Mouse (Mus musculus) neural tube, embryonic 11.5 days (tissue): Measurements from ENCODE around the gene 4930402H24Rik. TPM values are rescaled to one million over a fixed set of nuclear protein-coding genes. Genes with fewer than 3 reads are reported as not detected.

Experiments used
- ATAC-seq: fragments of 200-750 bp; cut with Nextera tagmentation; 2 replicates; pipeline ENCODE4 v1.8.0; 2017; ENCODE audit warnings: moderate number of reproducible peaks, mild to moderate bottlenecking, moderate TSS enrichment, moderate library complexity; ENCODE audit not compliant: insufficient read depth, low FRiP score, low TSS enrichment
- DNase-seq: peaks from one replicate; pipeline ENCODE4 v3.0.0-alpha.2; 2015; ENCODE audit warnings: low spot score
- H3K27ac ChIP-seq: fragments of 300-500 bp; sonication (generic); 2 replicates; pipeline ENCODE4 v1.5.1; 2014; ENCODE audit warnings: low read depth, mild to moderate bottlenecking, low read length
- H3K27me3 ChIP-seq: fragments of 300-500 bp; sonication (generic); 2 replicates; pipeline ENCODE4 v1.6.1; 2014; ENCODE audit warnings: mild to moderate bottlenecking, low read length, mixed read lengths; ENCODE audit not compliant: control insufficient read depth, insufficient read depth
- H3K36me3 ChIP-seq: fragments of 300-500 bp; sonication (generic); 2 replicates; pipeline ENCODE4 v1.6.1; 2014; ENCODE audit warnings: mild to moderate bottlenecking, low read length, moderate library complexity, mixed read lengths; ENCODE audit not compliant: control insufficient read depth, insufficient read depth
- H3K4me1 ChIP-seq: fragments of 300-500 bp; sonication (generic); 2 replicates; pipeline ENCODE4 v1.6.1; 2014; ENCODE audit warnings: low read length, mixed read lengths; ENCODE audit not compliant: control insufficient read depth, insufficient read depth
- H3K4me2 ChIP-seq: fragments of 300-500 bp; sonication (generic); 2 replicates; pipeline ENCODE4 v1.6.1; 2014; ENCODE audit warnings: low read depth, mild to moderate bottlenecking, moderate library complexity
- H3K4me3 ChIP-seq: fragments of 300-500 bp; sonication (generic); 2 replicates; pipeline ENCODE4 v1.5.1; 2014; ENCODE audit warnings: low read depth, low read length
- H3K9ac ChIP-seq: fragments of 300-500 bp; sonication (generic); 2 replicates; pipeline ENCODE4 v1.6.1; 2014; ENCODE audit warnings: mild to moderate bottlenecking, low read length
- H3K9me3 ChIP-seq: fragments of 300-500 bp; sonication (generic); 2 replicates; pipeline ENCODE4 v1.6.1; 2016; ENCODE audit warnings: low read length; ENCODE audit not compliant: control insufficient read depth
- WGBS: fragments of 180-500 bp; shearing (Covaris S2); extraction: QIAGEN DNeasy Blood & Tissue Kit; methylation state at CpG from one replicate; pipeline ENCODE4 v1.1.7; 2014; 5-methylcytosine and 5-hydroxymethylcytosine counted together
- polyA plus RNA-seq: library from polyadenylated mRNA; unstranded; fragments of >200 nt; fragmentation: Nextera tagmentation; extraction: Ambion mirVana; gene quantifications from 2 replicates; pipeline ENCODE4 v1.2.1, GENCODE M21; 2014

The 4930402H24Rik gene
- polyA plus RNA-seq, result 61.6 and 63.2 TPM in 2 replicates

DNA sequence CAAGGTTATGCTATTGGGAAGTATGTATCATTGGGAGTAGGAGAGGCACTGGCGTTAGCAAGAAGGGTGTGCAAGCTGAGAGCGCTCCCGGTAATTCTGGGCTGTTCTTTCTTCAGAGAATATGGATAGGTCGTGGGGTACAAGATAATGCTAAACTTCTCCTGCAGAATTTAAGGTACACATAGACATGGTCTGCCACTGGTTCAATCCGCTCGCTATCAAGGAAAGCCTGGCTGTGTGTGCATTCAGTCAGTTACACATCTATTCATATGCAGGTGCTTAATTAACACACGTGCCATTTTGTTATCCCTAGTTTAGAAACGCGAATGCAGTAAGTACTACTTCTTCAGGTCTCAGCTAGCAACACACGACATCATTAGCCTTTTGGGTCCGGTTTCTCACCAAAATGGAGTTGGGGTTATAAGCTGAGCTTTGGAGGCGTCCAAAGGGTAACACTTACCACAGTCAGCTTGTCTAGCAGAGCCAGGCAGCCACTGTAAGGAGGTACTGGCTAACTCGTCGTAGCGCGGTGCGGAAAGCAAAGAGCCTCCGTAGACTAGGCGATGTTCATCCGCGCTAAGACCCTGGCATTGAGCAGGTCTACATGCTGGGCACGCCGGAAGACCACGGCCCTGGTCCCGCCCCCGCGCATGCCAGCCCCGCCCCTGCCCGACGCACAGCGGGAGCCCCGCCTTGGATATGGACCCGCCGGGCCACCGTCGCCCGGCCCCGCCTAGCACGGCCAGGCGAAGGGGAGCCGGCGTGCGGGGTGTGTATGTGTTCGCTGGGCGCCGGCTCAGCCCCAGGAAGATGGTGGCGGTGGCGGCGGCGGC, at the start of gene 4930402H24Rik, which contains the start of gene Atrn:
4930402H24Rik (minus strand) TSS at position 656 of the 833 bp plus-strand sequence.
Atrn (plus strand) TSS at position 745 of the 833 bp plus-strand sequence.
- Histone ChIP-seq H3K4me2 (peak within 1 kb of the TSS; percentile 91), H3K4me3 (peak within 1 kb of the TSS; percentile 96), H3K9me3 (no peaks in the 10 kb centered on the region), H3K27ac (peak within 1 kb of the TSS; percentile 56; the same call in 1 of the 2 replicates), H3K36me3 (no peaks in the 10 kb centered on the region), H3K4me1 (peaks cover 11% of the 10 kb centered on the region), H3K9ac (peak within 1 kb of the TSS; percentile 88), H3K27me3 (no peaks in the 10 kb centered on the region)
- DNase-seq, result peak; percentile 97
- peak; percentile 98 for ATAC-seq
- WGBS, result 6% methylated on average over 42 of the region's 50 CpGs

DNA sequence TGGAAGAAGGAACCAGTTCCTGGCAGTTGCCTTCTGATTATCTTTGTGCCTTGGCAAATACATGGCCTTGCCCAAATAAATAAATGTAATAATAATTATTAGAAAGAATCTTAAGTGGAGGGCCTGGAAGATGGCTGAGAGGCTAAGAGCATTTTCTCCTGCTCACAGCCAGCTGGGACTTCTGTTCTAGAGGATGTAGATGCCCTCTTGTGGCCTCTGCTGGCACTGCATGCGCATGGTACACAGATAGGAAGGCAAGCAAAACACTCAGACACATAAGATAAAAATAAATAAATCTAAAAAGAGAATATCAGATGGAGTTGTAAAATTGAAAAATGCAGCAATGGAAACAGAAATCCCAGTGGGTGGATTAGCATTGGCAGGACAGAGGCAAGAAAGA, 44.3 kb upstream of the 4930402H24Rik start:
- Histone ChIP-seq H3K4me3 (no peak overlapping the region), H3K27ac (no peak overlapping the region), H3K36me3 (no peaks in the 10 kb centered on the region), H3K9me3 (no peaks in the 10 kb centered on the region), H3K27me3 (no peaks in the 10 kb centered on the region), H3K4me1 (peaks cover 2% of the 10 kb centered on the region; the same call in 1 of the 2 replicates), H3K9ac (no peak overlapping the region), H3K4me2 (no peak overlapping the region)
- ATAC-seq (0 out of 2 replicates have a peak, but pooled peaks have one; percentile 67), DNase-seq (peak; percentile 85)
- 0% methylated on average over 1 of the region's 1 CpGs for WGBS

DNA sequence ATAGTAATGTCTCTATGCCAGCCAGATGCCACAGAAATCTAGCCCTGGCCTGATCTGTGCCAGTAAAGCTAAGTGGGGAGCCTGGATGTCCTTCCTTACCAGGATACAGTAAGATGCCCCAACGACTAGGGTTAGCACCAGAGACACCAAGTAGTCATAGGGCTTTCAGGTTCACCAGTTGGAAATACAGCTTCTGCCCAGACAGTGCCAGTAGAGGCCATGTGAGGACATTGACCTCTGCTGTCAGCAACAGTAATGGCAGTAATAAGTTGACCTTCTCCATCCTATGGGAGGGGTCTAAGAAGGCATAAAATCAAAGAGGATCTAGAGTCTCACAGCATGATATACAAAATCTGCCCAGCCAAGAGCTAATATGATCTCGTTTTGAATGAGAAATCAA, 43.6 kb upstream of the 4930402H24Rik start:
- ATAC-seq (no peak), DNase-seq (no peak)
- WGBS, result 84% methylated on average over 2 of the region's 2 CpGs
- Histone ChIP-seq H3K36me3 (no peaks in the 10 kb centered on the region), H3K4me1 (peaks cover 2% of the 10 kb centered on the region; the same call in 1 of the 2 replicates), H3K27me3 (no peaks in the 10 kb centered on the region), H3K27ac (no peak overlapping the region), H3K9ac (no peak overlapping the region), H3K9me3 (no peaks in the 10 kb centered on the region), H3K4me2 (no peak overlapping the region), H3K4me3 (no peak overlapping the region)

DNA sequence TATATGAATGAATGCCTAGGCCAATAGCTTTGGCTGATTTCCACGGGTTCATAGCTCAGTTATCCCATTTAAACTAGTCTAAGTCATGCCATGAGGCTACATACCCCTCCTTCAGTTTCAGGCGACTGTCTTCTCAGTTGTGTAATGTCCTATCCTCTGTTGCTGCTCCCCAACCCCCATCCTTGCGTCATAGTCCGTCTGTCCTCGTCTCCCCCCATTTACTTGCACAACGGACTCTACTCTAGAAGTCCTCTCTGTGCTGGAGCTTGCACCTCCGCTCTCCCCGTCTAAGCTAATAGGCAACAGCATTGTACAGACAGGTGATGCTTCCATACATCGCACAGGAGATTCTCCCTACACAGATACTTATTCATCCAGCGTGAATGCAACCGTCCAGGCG, 26.7 kb upstream of the 4930402H24Rik start:
- 90% methylated on average over 12 of the region's 12 CpGs for WGBS
- no peak overlapping the region for H3K27ac ChIP-seq
- DNase-seq (no peak), ATAC-seq (no peak)
- no peak overlapping the region for H3K9ac ChIP-seq
- H3K36me3 ChIP-seq, result no peaks in the 10 kb centered on the region
- no peaks in the 10 kb centered on the region for H3K4me1 ChIP-seq
- H3K4me2 ChIP-seq, result no peak overlapping the region
- H3K4me3 ChIP-seq, result no peak overlapping the region
- H3K9me3 ChIP-seq, result no peaks in the 10 kb centered on the region
- no peaks in the 10 kb centered on the region for H3K27me3 ChIP-seq

DNA sequence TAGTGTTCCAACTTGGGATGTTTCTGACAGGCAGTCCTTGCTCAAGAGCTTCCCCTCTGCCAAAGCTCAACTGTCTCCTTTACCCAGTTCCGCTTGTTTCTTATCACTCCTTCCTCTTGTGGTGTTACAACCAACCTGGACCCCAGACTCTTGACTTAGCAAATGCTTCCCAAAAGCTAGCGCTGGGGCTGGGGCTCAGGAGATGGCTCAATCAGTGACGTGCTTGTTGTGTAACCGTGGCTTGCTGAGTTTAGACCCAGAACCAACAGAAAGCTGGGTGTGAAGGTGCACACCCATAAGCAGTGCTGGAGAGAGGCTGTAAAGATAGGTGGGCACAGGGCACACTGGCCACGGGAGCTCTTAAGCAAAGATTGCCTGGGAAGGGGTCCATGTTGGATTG, 23.8 kb upstream of the 4930402H24Rik start:
- Histone ChIP-seq H3K27ac (no peak overlapping the region), H3K27me3 (no peaks in the 10 kb centered on the region), H3K4me2 (no peak overlapping the region), H3K4me3 (no peak overlapping the region), H3K4me1 (no peaks in the 10 kb centered on the region), H3K9me3 (no peaks in the 10 kb centered on the region), H3K9ac (no peak overlapping the region), H3K36me3 (no peaks in the 10 kb centered on the region)
- ATAC-seq (no peak), DNase-seq (no peak)
- WGBS, result 84% methylated on average over 5 of the region's 5 CpGs

DNA sequence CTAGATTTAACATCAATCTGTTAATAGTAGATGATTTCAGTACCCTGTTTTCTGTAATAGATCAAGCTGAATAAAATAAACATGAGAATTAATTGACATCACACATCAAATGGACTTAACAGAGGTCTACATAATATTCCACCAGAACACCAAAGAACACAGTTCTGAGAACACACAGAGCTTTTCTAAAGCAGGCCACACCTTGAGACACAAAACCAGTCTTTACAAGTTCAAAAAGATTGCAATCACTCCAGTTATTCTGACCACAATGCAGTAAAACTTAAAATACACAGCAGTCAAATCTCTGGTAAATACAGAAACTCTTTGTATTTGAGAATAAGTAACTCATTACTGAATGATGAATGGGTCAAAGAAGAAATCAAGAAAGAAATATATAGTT, 22.3 kb upstream of the 4930402H24Rik start:
- H3K4me3 ChIP-seq, result no peak overlapping the region
- no peak overlapping the region for H3K4me2 ChIP-seq
- DNase-seq, result no peak
- H3K27me3 ChIP-seq, result no peaks in the 10 kb centered on the region
- H3K9me3 ChIP-seq, result no peaks in the 10 kb centered on the region
- ATAC-seq, result no peak
- no peaks in the 10 kb centered on the region for H3K4me1 ChIP-seq
- no peak overlapping the region for H3K9ac ChIP-seq
- no peak overlapping the region for H3K27ac ChIP-seq
- H3K36me3 ChIP-seq, result no peaks in the 10 kb centered on the region

DNA sequence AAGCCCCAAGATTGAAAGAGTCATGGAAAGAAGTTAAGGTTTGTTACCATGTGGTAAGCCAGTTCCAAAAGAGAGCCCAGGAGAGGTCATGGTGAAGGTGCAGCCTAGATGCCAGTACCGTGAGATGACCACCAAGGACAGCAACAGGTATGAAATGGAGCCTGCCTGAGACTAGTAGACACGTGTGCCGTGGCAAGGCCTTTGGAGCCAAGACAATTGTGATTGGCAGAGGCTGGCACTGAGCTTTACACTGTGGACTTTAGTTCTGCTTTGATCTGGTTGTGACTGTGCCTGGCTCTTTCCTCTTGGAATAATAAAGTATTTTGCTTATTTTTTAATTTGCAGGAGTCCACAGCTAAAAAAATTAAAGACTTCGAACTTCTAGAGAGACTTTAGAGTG, 21.8 kb upstream of the 4930402H24Rik start:
- Histone ChIP-seq H3K4me2 (no peak overlapping the region), H3K9ac (no peak overlapping the region), H3K27me3 (no peaks in the 10 kb centered on the region), H3K27ac (no peak overlapping the region), H3K9me3 (no peaks in the 10 kb centered on the region), H3K36me3 (no peaks in the 10 kb centered on the region), H3K4me3 (no peak overlapping the region), H3K4me1 (no peaks in the 10 kb centered on the region)
- no peak for DNase-seq
- ATAC-seq, result no peak
- WGBS, result 91% methylated on average over 4 of the region's 4 CpGs

DNA sequence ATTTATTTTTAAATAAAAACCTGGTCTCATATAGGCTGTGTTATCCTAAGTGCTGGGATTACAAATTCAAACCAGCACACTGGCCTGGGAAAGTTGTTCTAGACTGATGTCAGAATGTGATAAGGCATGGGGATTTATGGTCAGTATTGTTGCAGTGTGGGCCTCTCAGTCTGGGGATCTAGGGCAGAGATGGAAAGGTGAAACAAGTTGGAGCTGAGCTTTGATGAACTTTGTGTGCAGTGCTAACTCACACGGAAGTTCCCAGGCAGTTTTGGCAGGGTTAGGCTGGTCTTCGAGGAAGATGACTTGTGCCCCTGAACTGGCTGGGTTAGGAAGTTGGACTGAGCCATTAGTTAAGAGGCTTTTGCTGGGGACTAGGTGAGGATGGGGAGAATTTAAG, 18.7 kb upstream of the 4930402H24Rik start:
- H3K4me2 ChIP-seq, result no peak overlapping the region
- H3K4me1 ChIP-seq, result no peaks in the 10 kb centered on the region
- no peak overlapping the region for H3K27ac ChIP-seq
- no peak overlapping the region for H3K4me3 ChIP-seq
- no peaks in the 10 kb centered on the region for H3K36me3 ChIP-seq
- no peak overlapping the region for H3K9ac ChIP-seq
- 88% methylated on average over 2 of the region's 2 CpGs for WGBS
- ATAC-seq (no peak), DNase-seq (no peak)
- H3K9me3 ChIP-seq, result no peaks in the 10 kb centered on the region
- H3K27me3 ChIP-seq, result no peaks in the 10 kb centered on the region

DNA sequence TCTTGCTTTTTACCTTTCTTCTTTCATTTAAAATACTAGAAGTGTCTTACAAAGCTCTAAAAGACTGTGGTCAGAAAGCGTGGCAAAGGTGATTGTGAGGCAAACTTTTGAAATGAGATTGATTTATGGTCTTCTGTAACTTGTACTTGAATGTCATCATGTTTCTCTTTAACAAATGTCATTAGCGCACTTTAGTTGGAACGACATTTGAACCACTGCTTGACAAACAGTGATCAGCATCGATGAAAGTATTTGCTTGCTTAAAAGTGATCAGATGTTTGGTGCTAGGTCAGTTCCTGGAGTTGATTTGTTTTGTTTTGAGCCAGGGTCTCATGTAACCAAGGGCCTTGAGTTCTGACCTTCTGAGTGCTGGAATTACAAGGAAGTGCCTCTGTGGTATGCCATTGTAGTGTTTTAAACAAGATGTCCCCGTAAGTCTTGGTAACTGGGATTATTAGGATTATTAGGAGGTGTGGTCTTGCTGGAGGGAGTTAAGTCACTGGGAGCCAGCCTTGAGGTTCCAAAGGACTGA, 12.9 kb upstream of the 4930402H24Rik start:
- no peak for DNase-seq
- ATAC-seq, result no peak
- Histone ChIP-seq H3K36me3 (no peaks in the 10 kb centered on the region), H3K27me3 (no peaks in the 10 kb centered on the region), H3K9ac (no peak overlapping the region), H3K27ac (no peak overlapping the region), H3K9me3 (no peaks in the 10 kb centered on the region), H3K4me2 (no peak overlapping the region), H3K4me3 (no peak overlapping the region), H3K4me1 (peaks cover 3% of the 10 kb centered on the region; the same call in 1 of the 2 replicates)
- WGBS, result 71% methylated on average over 5 of the region's 5 CpGs
